Mouse (Mus musculus) limb, embryonic 14.5 days (tissue): ENCODE measurements around the gene 1700113H08Rik. TPM values are rescaled to one million over a fixed set of nuclear protein-coding genes. Genes with fewer than 3 reads are reported as not detected.
A peak's percentile ranks its signal among the peaks of the same experiment; 100 is the strongest.

ENCODE experiments used
- ATAC-seq: fragments of 200-750 bp; cut with Nextera tagmentation; 2 replicates; pipeline ENCODE4 v1.8.0; 2017; ENCODE audit warnings: low read depth, moderate number of reproducible peaks, moderate TSS enrichment; ENCODE audit not compliant: low FRiP score
- DNase-seq: peaks from one replicate; pipeline ENCODE4 v3.0.0-alpha.2; 2015; ENCODE audit warnings: low spot score
- H3K27ac ChIP-seq: fragments of 300-500 bp; sonication (generic); replicated peaks from 2 replicates; pipeline ENCODE4 v1.5.1; 2014; ENCODE audit warnings: low read depth, mild to moderate bottlenecking, low read length, moderate library complexity, mixed read lengths
- H3K27me3 ChIP-seq: fragments of 300-500 bp; sonication (generic); 2 replicates; pipeline ENCODE4 v1.6.1; 2014; ENCODE audit warnings: low read length, mixed read lengths; ENCODE audit not compliant: control insufficient read depth, insufficient read depth
- H3K36me3 ChIP-seq: fragments of 300-500 bp; sonication (generic); 2 replicates; pipeline ENCODE4 v1.6.1; 2014; ENCODE audit warnings: mild to moderate bottlenecking, low read length, moderate library complexity, mixed read lengths; ENCODE audit not compliant: control insufficient read depth, insufficient read depth
- H3K4me1 ChIP-seq: fragments of 300-500 bp; sonication (generic); 2 replicates; pipeline ENCODE4 v1.6.1; 2014; ENCODE audit warnings: antibody characterized with exemption, low read length, mixed read lengths; ENCODE audit not compliant: control insufficient read depth, insufficient read depth
- H3K4me2 ChIP-seq: fragments of 300-500 bp; sonication (generic); replicated peaks from 2 replicates; pipeline ENCODE4 v1.6.1; 2014; ENCODE audit warnings: low read depth, mild to moderate bottlenecking, low read length, moderate library complexity; ENCODE audit not compliant: severe bottlenecking
- H3K4me3 ChIP-seq: fragments of 300-500 bp; sonication (generic); replicated peaks from 2 replicates; pipeline ENCODE4 v1.5.1; 2014; ENCODE audit warnings: low read length
- H3K9ac ChIP-seq: fragments of 300-500 bp; sonication (generic); 2 replicates; pipeline ENCODE4 v1.6.1; 2014; ENCODE audit warnings: mild to moderate bottlenecking, low read depth, low read length, moderate library complexity; ENCODE audit not compliant: severe bottlenecking
- H3K9me3 ChIP-seq: fragments of 300-500 bp; sonication (generic); 2 replicates; pipeline ENCODE4 v1.6.1; 2016; ENCODE audit warnings: low read length; ENCODE audit not compliant: control insufficient read depth
- POLR2A ChIP-seq: fragments of 200-500 bp; IDR thresholded peaks from 2 replicates; pipeline ENCODE4 v1.8.0; 2012; ENCODE audit warnings: inconsistent platforms, mild to moderate bottlenecking, moderate library complexity, borderline replicate concordance; ENCODE audit not compliant: insufficient read depth, insufficient read length; ENCODE audit errors: extremely low read depth
- WGBS: fragments of 180-500 bp; shearing (Covaris S2); extraction: QIAGEN DNeasy Blood & Tissue Kit; methylation state at CpG from one replicate; pipeline ENCODE4 v1.1.7; 2014; 5-methylcytosine and 5-hydroxymethylcytosine counted together
- polyA plus RNA-seq, 2 experiments: library from polyadenylated mRNA; depleted of rRNA in 1 of 2; stranded (reverse) in 1 of 2; unstranded in 1 of 2; fragments of >200 nt; fragmentation: Nextera tagmentation in 1 of 2; extraction: Ambion mirVana in 1 of 2; gene quantifications; 2 replicates each; pipeline versions ENCODE4 v1.2.1 to v1.2.3; 2012 to 2014

Gene 1700113H08Rik
- polyA plus RNA-seq, 2 experiments = not detected

DNA sequence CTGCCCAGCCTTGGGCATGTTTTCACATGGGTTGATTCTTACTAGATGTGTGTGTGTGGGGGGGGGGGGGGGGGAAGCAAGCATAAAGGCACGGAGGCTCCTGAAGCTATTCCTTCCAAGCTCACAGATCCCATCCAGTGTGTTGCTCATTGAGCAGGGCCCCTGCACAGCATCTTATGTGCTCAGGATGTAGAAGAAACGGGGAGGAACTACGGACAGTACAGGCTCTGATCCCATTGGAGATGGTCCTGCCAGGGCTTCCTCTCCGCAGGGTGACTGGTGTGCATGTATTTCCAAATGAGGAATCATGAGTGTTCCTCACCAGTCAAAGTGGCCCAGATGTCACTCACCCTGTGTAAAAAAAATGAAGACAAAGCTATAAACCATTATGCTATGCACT, 42.8 kb downstream of the 1700113H08Rik start:
- H3K27me3 ChIP-seq = no peaks in the 10 kb centered on the region
- H3K36me3 ChIP-seq = no peaks in the 10 kb centered on the region
- H3K4me2 ChIP-seq = no peak overlapping the region
- ATAC-seq (no peak), DNase-seq (no peak)
- H3K4me3 ChIP-seq = no peak overlapping the region
- H3K9me3 ChIP-seq = no peaks in the 10 kb centered on the region
- H3K27ac ChIP-seq = no peak overlapping the region
- peaks cover 14% of the 10 kb centered on the region for H3K4me1 ChIP-seq
- WGBS = 85% methylated on average over 3 of the region's 4 CpGs
- H3K9ac ChIP-seq = no peak overlapping the region
- TF ChIP-seq POLR2A = no peak

DNA sequence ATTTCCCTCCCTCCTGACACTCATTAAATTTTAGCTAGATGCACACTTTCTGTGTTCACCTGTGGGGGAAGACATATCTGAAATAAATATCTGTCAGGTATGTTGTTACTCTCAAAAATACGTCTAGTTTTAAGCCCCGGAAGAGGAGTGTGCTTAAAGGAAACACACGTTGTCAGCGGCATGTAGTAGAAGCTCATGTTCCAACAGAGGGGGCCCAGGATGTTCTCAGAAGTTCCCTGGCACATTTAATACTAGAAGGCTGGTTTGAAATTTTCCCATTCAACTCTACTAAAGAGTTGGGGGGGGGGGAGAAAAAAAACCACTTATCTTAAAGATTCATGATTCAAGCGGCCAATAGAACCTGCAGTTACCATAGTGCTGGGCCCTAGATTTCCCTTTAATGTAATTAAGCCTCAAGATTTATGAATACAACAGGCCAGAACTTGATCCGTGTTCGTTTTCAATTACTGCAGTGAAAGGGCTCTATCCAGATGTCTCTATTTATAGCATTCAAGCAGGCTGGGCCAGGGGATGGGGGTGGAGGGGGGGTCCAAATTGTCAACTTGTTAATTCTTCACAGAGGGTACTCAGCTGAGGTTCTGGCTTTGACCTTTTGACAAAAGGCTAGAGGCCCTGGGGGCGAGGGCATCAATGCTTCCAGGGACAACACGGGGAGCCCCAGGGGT, 43.6 kb downstream of the 1700113H08Rik start:
- peak; percentile 43 for DNase-seq
- Histone ChIP-seq H3K27me3 (no peaks in the 10 kb centered on the region), H3K36me3 (no peaks in the 10 kb centered on the region), H3K27ac (no peak overlapping the region), H3K4me2 (no peak overlapping the region), H3K9me3 (no peaks in the 10 kb centered on the region), H3K4me1 (peaks cover 14% of the 10 kb centered on the region), H3K9ac (no peak overlapping the region), H3K4me3 (no peak overlapping the region)
- ATAC-seq = 0 out of 2 replicates have a peak, but pooled peaks have one; percentile 37
- no peak for TF ChIP-seq POLR2A
- WGBS = 7% methylated on average over 9 of the region's 9 CpGs

DNA sequence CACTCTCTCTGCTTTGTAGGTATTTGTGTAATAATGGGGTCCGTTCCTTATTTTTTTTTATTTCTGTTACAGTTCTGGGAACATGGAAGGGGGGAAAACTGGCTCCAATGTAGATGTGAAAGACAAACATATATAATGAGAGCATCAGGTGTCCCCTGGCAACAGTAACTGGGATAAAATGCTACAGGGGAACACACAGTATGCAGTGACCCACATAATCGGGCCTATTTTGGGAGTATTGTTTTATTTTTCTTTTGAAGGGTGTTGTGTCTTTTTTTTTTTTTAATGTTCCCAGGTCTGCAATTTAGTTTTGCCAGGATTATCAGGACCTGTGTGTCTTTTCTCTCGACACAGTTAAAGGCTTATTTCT, 44.1 kb downstream of the 1700113H08Rik start:
- Histone ChIP-seq H3K4me3 (no peak overlapping the region), H3K27me3 (no peaks in the 10 kb centered on the region), H3K4me2 (no peak overlapping the region), H3K9me3 (no peaks in the 10 kb centered on the region), H3K4me1 (peaks cover 14% of the 10 kb centered on the region), H3K9ac (no peak overlapping the region), H3K27ac (no peak overlapping the region), H3K36me3 (no peaks in the 10 kb centered on the region)
- WGBS = 22% methylated on average over 3 of the region's 3 CpGs
- DNase-seq = no peak
- ATAC-seq = no peak
- no peak for TF ChIP-seq POLR2A

DNA sequence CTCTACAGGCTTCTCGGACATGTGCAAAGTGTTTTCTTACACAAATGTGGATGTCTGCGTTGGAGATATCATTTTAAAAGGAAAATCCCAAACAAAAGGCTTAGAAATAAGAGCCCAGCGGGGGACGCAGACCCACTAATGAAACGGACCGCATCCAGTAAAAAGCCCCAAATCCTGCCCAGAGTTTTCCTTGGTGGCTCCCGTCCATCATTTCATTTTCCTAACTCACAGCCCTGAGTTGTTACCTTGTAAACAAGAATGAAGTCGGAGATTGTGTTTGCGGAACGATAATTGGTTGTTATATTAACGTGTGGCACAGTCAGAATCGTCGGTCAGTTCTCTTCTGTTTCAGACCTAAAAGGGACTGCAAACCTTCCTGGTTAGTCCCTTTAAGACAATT, 44.6 kb downstream of the 1700113H08Rik start:
- H3K4me2 ChIP-seq = no peak overlapping the region
- H3K27me3 ChIP-seq = no peaks in the 10 kb centered on the region
- H3K4me3 ChIP-seq = no peak overlapping the region
- no peak overlapping the region for H3K9ac ChIP-seq
- H3K36me3 ChIP-seq = no peaks in the 10 kb centered on the region
- 34% methylated on average over 13 of the region's 13 CpGs for WGBS
- H3K9me3 ChIP-seq = no peaks in the 10 kb centered on the region
- H3K27ac ChIP-seq = no peak overlapping the region
- H3K4me1 ChIP-seq = peaks cover 14% of the 10 kb centered on the region
- DNase-seq = no peak
- ATAC-seq = no peak
- no peak for TF ChIP-seq POLR2A

DNA sequence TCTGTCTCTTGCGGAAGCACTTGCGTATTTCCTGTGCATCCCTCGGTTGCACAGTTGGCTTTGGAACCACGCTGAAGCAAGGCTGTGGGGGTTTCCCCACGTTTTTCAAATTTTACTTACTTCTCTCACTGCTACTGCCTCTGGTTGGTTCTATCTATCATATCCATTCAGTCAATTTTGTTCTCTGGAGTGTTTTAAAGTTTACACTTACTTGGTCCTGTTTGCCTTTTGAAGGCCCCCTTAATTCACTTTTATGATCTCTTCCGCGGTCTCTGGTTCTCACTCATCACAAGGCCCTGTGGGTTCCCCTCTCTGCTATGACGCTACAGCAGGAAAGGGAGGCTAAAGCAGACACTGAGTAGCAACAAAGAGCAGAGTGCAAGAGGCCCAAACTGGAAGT, 45.4 kb downstream of the 1700113H08Rik start:
- Histone ChIP-seq H3K9me3 (no peaks in the 10 kb centered on the region), H3K36me3 (no peaks in the 10 kb centered on the region), H3K4me2 (no peak overlapping the region), H3K27me3 (no peaks in the 10 kb centered on the region), H3K4me1 (peaks cover 14% of the 10 kb centered on the region), H3K4me3 (no peak overlapping the region), H3K27ac (no peak overlapping the region), H3K9ac (no peak overlapping the region)
- DNase-seq = no peak
- no peak for TF ChIP-seq POLR2A
- WGBS = 30% methylated on average over 8 of the region's 8 CpGs
- no peak for ATAC-seq
